Comparison of ENCODE assay signal across 9 mouse cellular contexts in the genomic region with DNA sequence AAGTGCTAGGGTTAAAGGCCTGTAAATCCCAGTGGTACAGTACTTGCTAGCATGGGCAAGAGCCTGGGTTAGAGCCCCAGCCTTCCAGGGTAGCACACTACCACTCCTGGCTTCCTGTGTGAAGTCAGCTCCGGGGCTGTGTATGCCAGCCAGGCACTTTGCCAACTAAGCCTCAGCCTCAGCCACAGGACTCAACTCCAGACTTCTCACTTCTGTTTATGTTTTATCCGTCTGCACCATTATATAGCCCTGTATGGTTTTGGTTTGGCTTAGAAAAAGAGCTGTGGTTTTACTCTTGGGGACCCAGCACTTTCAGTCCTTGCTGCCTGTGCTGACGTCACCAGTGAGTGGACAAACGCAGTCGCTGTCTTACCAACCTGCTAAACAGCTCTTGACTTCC.
DNase-seq lines count a peak whose midpoint lies in the region; ATAC-seq and TF ChIP-seq lines count a peak whose summit lies in the region.
"Had no signal": no experiment of that assay in that cellular context is flagged by ENCODE, and none has a peak within 500 bp of the region (broad histone marks: within the 10 kb centered on the region; RNA-seq: fewer than 3 reads in every experiment).

No protein-coding gene starts in this region.

- no peaks in the 10 kb centered on the region for H3K27me3 ChIP-seq in forebrain, postnatal 0 days (ENCODE audit: insufficient read depth, low read length)
- no peaks in the 10 kb centered on the region for H3K27me3 ChIP-seq in forebrain, embryonic 13.5 days
- H3K27me3 ChIP-seq in intestine, embryonic 16.5 days (replicated peaks; ENCODE audit: control insufficient read depth, insufficient read depth, low read length): no peaks in the 10 kb centered on the region
- H3K27me3 ChIP-seq: neural tube, embryonic 13.5 days had no signal

- H3K9ac ChIP-seq in forebrain, postnatal 0 days: no peak overlapping the region
- no peak overlapping the region for H3K9ac ChIP-seq in forebrain, embryonic 13.5 days
- no peak overlapping the region for H3K9ac ChIP-seq in intestine, embryonic 16.5 days (ENCODE audit: low read depth, low read length)
- H3K9ac ChIP-seq: neural tube, embryonic 13.5 days had no signal

- no peaks in the 10 kb centered on the region for H3K4me1 ChIP-seq in forebrain, postnatal 0 days (ENCODE audit: insufficient read depth)
- H3K4me1 ChIP-seq in forebrain, embryonic 13.5 days: no peaks in the 10 kb centered on the region
- no peaks in the 10 kb centered on the region for H3K4me1 ChIP-seq in intestine, embryonic 16.5 days (ENCODE audit: control insufficient read depth, insufficient read depth, low read length)
- H3K4me1 ChIP-seq: neural tube, embryonic 13.5 days had no signal

- WGBS in forebrain, postnatal 0 days: 62% methylated on average over 5 of the region's 5 CpGs
- WGBS in forebrain, embryonic 13.5 days: 85% methylated on average over 5 of the region's 5 CpGs
- 70% methylated on average over 5 of the region's 5 CpGs for WGBS in intestine, embryonic 16.5 days

- H3K4me3 ChIP-seq in forebrain, postnatal 0 days (ENCODE audit: low read depth, low read length): no peak overlapping the region
- no peak overlapping the region for H3K4me3 ChIP-seq in forebrain, embryonic 13.5 days
- no peak overlapping the region for H3K4me3 ChIP-seq in intestine, embryonic 16.5 days (ENCODE audit: low read length)
- H3K4me3 ChIP-seq: neural tube, embryonic 13.5 days had no signal

- DNase-seq in forebrain, postnatal 0 days: peak; percentile 25
- peak; percentile 31 for DNase-seq in urinary bladder, postnatal 14 days (ENCODE audit: low spot score)
- no peak for DNase-seq in urinary bladder, postnatal 4 days (ENCODE audit: low spot score in 2 of 2)
- no peak for DNase-seq in B cell, adult 2 months
- DNase-seq in testis, postnatal 10 days (ENCODE audit: low spot score): no peak

- H3K36me3 ChIP-seq in forebrain, postnatal 0 days (ENCODE audit: insufficient read depth): peaks cover 13% of the 10 kb centered on the region
- peaks cover 47% of the 10 kb centered on the region for H3K36me3 ChIP-seq in forebrain, embryonic 13.5 days (ENCODE audit: poor library complexity, severe bottlenecking)
- peaks cover 2% of the 10 kb centered on the region; the same call in 1 of the 2 replicates for H3K36me3 ChIP-seq in intestine, embryonic 16.5 days (ENCODE audit: control insufficient read depth, insufficient read depth, low read length)

- H3K4me2 ChIP-seq in forebrain, postnatal 0 days (ENCODE audit: low read depth): no peak overlapping the region
- H3K4me2 ChIP-seq in forebrain, embryonic 13.5 days: no peak overlapping the region
- no peak overlapping the region for H3K4me2 ChIP-seq in intestine, embryonic 16.5 days (ENCODE audit: low read depth, low read length)
- H3K4me2 ChIP-seq: neural tube, embryonic 13.5 days had no signal

- no peak for TF ChIP-seq CTCF in forebrain, postnatal 0 days (IDR thresholded peaks at IDR 0.05; ENCODE audit: low read depth)

- ATAC-seq in forebrain, postnatal 0 days: no peak
- ATAC-seq in forebrain, embryonic 13.5 days: no peak
- ATAC-seq in intestine, embryonic 16.5 days: peak; percentile 36; the same call in 1 of the 2 replicates
- no peak for ATAC-seq in erythroid progenitor cell, adult 5-6 weeks (replicated peaks; ENCODE audit: low FRiP score, poor library complexity, severe bottlenecking)

- H3K9me3 ChIP-seq in forebrain, postnatal 0 days (ENCODE audit: low read length): no peaks in the 10 kb centered on the region
- no peaks in the 10 kb centered on the region for H3K9me3 ChIP-seq in forebrain, embryonic 13.5 days (replicated peaks)
- H3K9me3 ChIP-seq in intestine, embryonic 16.5 days (ENCODE audit: control insufficient read depth, low read length): no peaks in the 10 kb centered on the region
- H3K9me3 ChIP-seq: neural tube, embryonic 13.5 days had no signal

- H3K27ac ChIP-seq in forebrain, postnatal 0 days (ENCODE audit: low read depth, low read length): no peak overlapping the region
- no peak overlapping the region for H3K27ac ChIP-seq in forebrain, embryonic 13.5 days
- 0 out of 2 replicates have a peak overlapping the region, but pooled peaks have one; percentile 28 for H3K27ac ChIP-seq in intestine, embryonic 16.5 days (ENCODE audit: low read length)
- H3K27ac ChIP-seq: neural tube, embryonic 13.5 days had no signal

Comparison
In these comparisons a context has a peak if more than half of its experiments do, and no peak if none do; other contexts are left out.
1. DNase-seq: peak in forebrain, postnatal 0 days (single experiment) and urinary bladder, postnatal 14 days (single experiment); none in urinary bladder, postnatal 4 days (0 of 2), B cell, adult 2 months (0 of 2) and testis, postnatal 10 days (single experiment).